Mouse (Mus musculus) spleen, adult 2 months (tissue): ENCODE measurements around the gene Vmac.

Source experiments
- CTCF ChIP-seq: fragments of 200-500 bp; IDR thresholded peaks from 2 replicates; pipeline ENCODE4 v1.5.1; 2011; ENCODE audit warnings: mild to moderate bottlenecking, inconsistent platforms; ENCODE audit not compliant: insufficient read depth, insufficient read length, insufficient replicate concordance; ENCODE audit errors: extremely low read depth
- POLR2A ChIP-seq: fragments of 200-500 bp; IDR thresholded peaks from 2 replicates; pipeline ENCODE4 v1.6.1; 2011; ENCODE audit warnings: low read depth, low read length, inconsistent platforms

DNA sequence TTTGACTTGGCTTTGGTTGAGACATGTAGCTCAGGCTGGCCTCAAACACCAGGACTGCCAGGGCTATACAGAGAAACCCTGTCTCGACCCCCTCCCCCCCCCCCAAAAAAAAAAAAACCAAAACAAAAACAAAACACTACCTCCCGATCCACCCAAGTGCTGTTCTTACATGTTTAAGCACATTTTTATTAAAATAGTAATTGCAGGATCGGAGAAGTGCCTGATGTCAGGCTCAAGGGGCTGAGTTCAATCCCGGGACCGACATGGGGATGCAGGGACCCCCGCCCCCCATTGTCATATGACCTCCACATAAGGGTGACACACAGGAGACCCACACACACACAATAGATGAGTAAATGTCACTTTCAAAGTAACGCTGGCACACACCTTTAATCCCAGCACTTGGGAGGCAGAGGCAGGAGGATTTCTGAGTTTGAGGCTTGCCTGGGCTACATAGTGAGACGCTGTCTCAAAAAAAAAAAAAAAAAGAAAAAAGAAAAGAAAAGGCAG is 46.0 kb upstream of the Vmac start:
- TF ChIP-seq CTCF, result no peak
- no peak for TF ChIP-seq POLR2A
